ENCODE assay signal across 18 mouse cellular contexts in the genomic region with DNA sequence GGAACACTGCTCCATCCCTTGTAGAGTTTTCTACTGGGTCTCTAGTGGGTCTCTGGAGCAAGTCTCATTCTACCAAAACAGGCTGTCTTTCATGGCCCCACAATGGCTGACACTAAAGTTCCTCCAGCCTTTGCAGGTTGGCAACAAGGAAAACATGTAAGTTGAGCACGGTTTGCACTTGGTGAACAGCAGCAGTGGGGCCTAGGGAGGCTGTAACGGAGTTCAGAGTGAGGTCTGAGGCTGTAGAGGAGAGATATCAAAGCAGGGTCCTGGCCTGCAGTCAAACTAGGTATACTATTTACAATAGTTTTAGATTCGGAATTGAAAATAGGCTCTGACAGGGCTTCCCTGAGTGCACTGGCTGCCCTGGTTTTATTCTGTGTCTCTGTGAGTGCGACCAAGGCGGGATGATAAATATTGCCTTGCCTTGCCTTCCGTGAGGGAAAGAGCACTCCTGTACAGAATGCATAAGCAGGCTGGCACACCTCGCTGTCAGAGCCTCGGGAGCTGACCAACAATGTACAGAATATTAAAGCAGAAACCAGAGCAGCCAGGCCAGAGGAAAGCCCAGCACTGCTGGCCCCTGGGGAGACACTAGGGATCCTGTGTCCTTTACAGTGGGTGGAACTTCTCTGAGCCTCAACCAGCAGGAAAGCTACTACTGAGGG.
DNase-seq lines count a peak whose midpoint lies in the region; ATAC-seq lines count a peak whose summit lies in the region.
"Had no signal": no experiment of that assay in that cellular context is flagged by ENCODE, and none has a peak within 500 bp of the region (broad histone marks: within the 10 kb centered on the region; RNA-seq: fewer than 3 reads in every experiment).

No protein-coding gene starts in this region.

- H3K4me3 ChIP-seq in forebrain, embryonic 12.5 days (replicated peaks), result no peak overlapping the region
- H3K4me3 ChIP-seq in forebrain, embryonic 15.5 days, result no peak overlapping the region
- H3K4me3 ChIP-seq in midbrain, embryonic 13.5 days (replicated peaks), result no peak overlapping the region
- no peak overlapping the region for H3K4me3 ChIP-seq in midbrain, embryonic 11.5 days (ENCODE audit: low read depth, low read length)
- H3K4me3 ChIP-seq in midbrain, embryonic 15.5 days, result no peak overlapping the region
- H3K4me3 ChIP-seq: gastrocnemius, adult 2 months; limb, embryonic 15.5 days had no signal

- no peak overlapping the region for H3K27ac ChIP-seq in forebrain, embryonic 12.5 days
- H3K27ac ChIP-seq in forebrain, embryonic 15.5 days (replicated peaks), result no peak overlapping the region
- peak overlapping the region; percentile 76 for H3K27ac ChIP-seq in midbrain, embryonic 13.5 days
- no peak overlapping the region for H3K27ac ChIP-seq in midbrain, embryonic 11.5 days (ENCODE audit: low read depth, low read length)
- peak overlapping the region; percentile 60 for H3K27ac ChIP-seq in midbrain, embryonic 15.5 days
- H3K27ac ChIP-seq: gastrocnemius, adult 2 months; limb, embryonic 15.5 days had no signal

- ATAC-seq in forebrain, embryonic 12.5 days (ENCODE audit: low FRiP score), result peak; percentile 36; the same call in 1 of the 2 replicates
- ATAC-seq in forebrain, embryonic 15.5 days (replicated peaks), result no peak
- peak; percentile 78 for ATAC-seq in midbrain, embryonic 13.5 days
- no peak for ATAC-seq in midbrain, embryonic 11.5 days (ENCODE audit: low FRiP score)
- ATAC-seq in midbrain, embryonic 15.5 days (replicated peaks), result peak; percentile 83
- ATAC-seq: forebrain, embryonic 16.5 days; liver, postnatal 0 days had no signal

- no peaks in the 10 kb centered on the region for H3K36me3 ChIP-seq in forebrain, embryonic 12.5 days (replicated peaks)
- H3K36me3 ChIP-seq in forebrain, embryonic 15.5 days, result no peaks in the 10 kb centered on the region
- H3K36me3 ChIP-seq in midbrain, embryonic 13.5 days, result no peaks in the 10 kb centered on the region
- H3K36me3 ChIP-seq in midbrain, embryonic 11.5 days (ENCODE audit: control insufficient read depth, insufficient read depth, low read length), result no peaks in the 10 kb centered on the region
- no peaks in the 10 kb centered on the region for H3K36me3 ChIP-seq in midbrain, embryonic 15.5 days (replicated peaks)
- H3K36me3 ChIP-seq: limb, embryonic 15.5 days had no signal

- WGBS in forebrain, embryonic 12.5 days, result 63% methylated on average over 8 of the region's 8 CpGs
- WGBS in forebrain, embryonic 15.5 days, result 45% methylated on average over 8 of the region's 8 CpGs
- WGBS in midbrain, embryonic 13.5 days, result 55% methylated on average over 8 of the region's 8 CpGs
- WGBS in midbrain, embryonic 11.5 days, result 68% methylated on average over 8 of the region's 8 CpGs
- WGBS in midbrain, embryonic 15.5 days, result 40% methylated on average over 8 of the region's 8 CpGs

- no peaks in the 10 kb centered on the region for H3K9me3 ChIP-seq in forebrain, embryonic 12.5 days
- H3K9me3 ChIP-seq in forebrain, embryonic 15.5 days, result no peaks in the 10 kb centered on the region
- H3K9me3 ChIP-seq in midbrain, embryonic 13.5 days, result no peaks in the 10 kb centered on the region
- no peaks in the 10 kb centered on the region for H3K9me3 ChIP-seq in midbrain, embryonic 11.5 days (ENCODE audit: control insufficient read depth, low read length)
- H3K9me3 ChIP-seq in midbrain, embryonic 15.5 days, result no peaks in the 10 kb centered on the region
- H3K9me3 ChIP-seq: limb, embryonic 15.5 days had no signal

- H3K4me2 ChIP-seq in forebrain, embryonic 12.5 days, result no peak overlapping the region
- H3K4me2 ChIP-seq in forebrain, embryonic 15.5 days (replicated peaks), result no peak overlapping the region
- H3K4me2 ChIP-seq in midbrain, embryonic 13.5 days (replicated peaks), result no peak overlapping the region; the same call in 1 of the 2 replicates
- H3K4me2 ChIP-seq in midbrain, embryonic 11.5 days, result no peak overlapping the region
- peak overlapping the region; percentile 9; the same call in 1 of the 2 replicates for H3K4me2 ChIP-seq in midbrain, embryonic 15.5 days
- H3K4me2 ChIP-seq: limb, embryonic 15.5 days had no signal

- no peaks in the 10 kb centered on the region for H3K27me3 ChIP-seq in forebrain, embryonic 12.5 days
- no peaks in the 10 kb centered on the region for H3K27me3 ChIP-seq in forebrain, embryonic 15.5 days
- H3K27me3 ChIP-seq in midbrain, embryonic 13.5 days, result no peaks in the 10 kb centered on the region
- H3K27me3 ChIP-seq in midbrain, embryonic 11.5 days (ENCODE audit: control insufficient read depth, insufficient read depth, low read length), result no peaks in the 10 kb centered on the region
- no peaks in the 10 kb centered on the region for H3K27me3 ChIP-seq in midbrain, embryonic 15.5 days (replicated peaks)
- H3K27me3 ChIP-seq: limb, embryonic 15.5 days had no signal

- H3K9ac ChIP-seq in forebrain, embryonic 12.5 days, result no peak overlapping the region
- no peak overlapping the region for H3K9ac ChIP-seq in forebrain, embryonic 15.5 days (replicated peaks)
- no peak overlapping the region for H3K9ac ChIP-seq in midbrain, embryonic 13.5 days (replicated peaks)
- H3K9ac ChIP-seq in midbrain, embryonic 11.5 days (ENCODE audit: low read length), result no peak overlapping the region
- no peak overlapping the region for H3K9ac ChIP-seq in midbrain, embryonic 15.5 days
- H3K9ac ChIP-seq: limb, embryonic 15.5 days; liver, postnatal 0 days had no signal

- H3K4me1 ChIP-seq in forebrain, embryonic 12.5 days, result peaks cover 9% of the 10 kb centered on the region
- H3K4me1 ChIP-seq in forebrain, embryonic 15.5 days, result no peaks in the 10 kb centered on the region
- peaks cover 12% of the 10 kb centered on the region for H3K4me1 ChIP-seq in midbrain, embryonic 13.5 days (replicated peaks)
- no peaks in the 10 kb centered on the region for H3K4me1 ChIP-seq in midbrain, embryonic 11.5 days (ENCODE audit: control insufficient read depth, insufficient read depth, low read length)
- peaks cover 8% of the 10 kb centered on the region for H3K4me1 ChIP-seq in midbrain, embryonic 15.5 days
- H3K4me1 ChIP-seq: limb, embryonic 15.5 days had no signal

- no peak for DNase-seq in midbrain, embryonic 11.5 days (ENCODE audit: low spot score, missing footprints)
- DNase-seq in right cerebral cortex, adult 2 months (ENCODE audit: low spot score in 2 of 2), result no peak
- DNase-seq in cerebellum, postnatal 25 days, result no peak
- DNase-seq: adrenal gland, postnatal 10 days; cerebellum, adult 2 months; gastrocnemius, adult 2 months; heart, adult 18-20 months; kidney, adult 11 months; kidney, postnatal 36 days; liver, postnatal 0 days; lung, postnatal 14 days; thymus, postnatal 25 days had no signal

Comparison
In these comparisons a context has a peak if more than half of its experiments do, and no peak if none do; other contexts are left out.
1. ATAC-seq: peak in forebrain, embryonic 12.5 days (single experiment), midbrain, embryonic 13.5 days (single experiment) and midbrain, embryonic 15.5 days (single experiment); none in forebrain, embryonic 15.5 days (single experiment) and midbrain, embryonic 11.5 days (single experiment).
2. H3K27ac ChIP-seq: peak in midbrain, embryonic 13.5 days (single experiment) and midbrain, embryonic 15.5 days (single experiment); none in forebrain, embryonic 12.5 days (single experiment), forebrain, embryonic 15.5 days (single experiment) and midbrain, embryonic 11.5 days (single experiment).